Mouse (Mus musculus): ENCODE measurements at regions not wholly inside any gene's neighbourhood (a gene's known extent, or its start where the extent isn't known, plus 50 kb on each side); places are given as distances from the start of the nearest gene placed in this dataset.

- no peak for TF ChIP-seq MAZ (IDR thresholded peaks at IDR 0.05; ENCODE audit: low read depth, low read length)
- TF ChIP-seq CTCF (conservative IDR thresholded peaks at IDR 0.05 in 1 of 2, IDR thresholded peaks at IDR 0.05 in 1 of 2; ENCODE audit: low read depth in 2 of 2, low read length in 2 of 2) = no peak
- TF ChIP-seq BHLHE40 (IDR thresholded peaks at IDR 0.05; ENCODE audit: low read depth, low read length) = no peak
- TF ChIP-seq TBP (conservative IDR thresholded peaks at IDR 0.05; ENCODE audit: low read depth, low read length) = no peak
- no peak for TF ChIP-seq EP300 (IDR thresholded peaks at IDR 0.05; ENCODE audit: low read length)
- no peak for TF ChIP-seq MAX (IDR thresholded peaks at IDR 0.05; ENCODE audit: low read length)
- TF ChIP-seq KAT2A (IDR thresholded peaks at IDR 0.05; ENCODE audit: insufficient replicate concordance, low read length) = no peak
- TF ChIP-seq USF1 (IDR thresholded peaks at IDR 0.05; ENCODE audit: low read depth, low read length) = no peak
- TF ChIP-seq SIN3A (IDR thresholded peaks at IDR 0.05; ENCODE audit: low read length) = no peak
- no peak for TF ChIP-seq POLR2A (IDR thresholded peaks at IDR 0.05; ENCODE audit: low read depth, low read length)
- TF ChIP-seq CHD2 (IDR thresholded peaks at IDR 0.05; ENCODE audit: low read length) = no peak
- no peak for TF ChIP-seq MAFK (IDR thresholded peaks at IDR 0.05; ENCODE audit: insufficient replicate concordance, low read length)
Observed at GRCm38 (mm10) chr11:44238051-44238450, 161.8 kb upstream of the Il12b start.

Data from CH12.LX (cell line).